Mouse (Mus musculus) hindbrain, embryonic 11.5 days (tissue): Measurements from ENCODE around the gene Gm10408. TPM values are rescaled to one million over a fixed set of nuclear protein-coding genes. Genes with fewer than 3 reads are reported as not detected.
"Not testable (repeated sequence)": the region's sequence is repeated elsewhere in the genome, so short reads cannot be mapped to it uniquely, and the experiment has no call there.

Source experiments
- ATAC-seq: fragments of 200-750 bp; cut with Nextera tagmentation; 2 replicates; pipeline ENCODE4 v1.8.0; 2017; ENCODE audit warnings: mild to moderate bottlenecking, moderate TSS enrichment, moderate library complexity; ENCODE audit not compliant: low FRiP score
- DNase-seq: peaks from one replicate; pipeline ENCODE4 v3.0.0-alpha.2; 2015; ENCODE audit warnings: low spot score
- H3K27ac ChIP-seq: fragments of 300-500 bp; sonication (generic); 2 replicates; pipeline ENCODE4 v1.5.1; 2014; ENCODE audit warnings: mild to moderate bottlenecking, low read depth, low read length
- H3K27me3 ChIP-seq: fragments of 300-500 bp; sonication (generic); 2 replicates; pipeline ENCODE4 v1.6.1; 2014; ENCODE audit warnings: mild to moderate bottlenecking, low read length, moderate library complexity, mixed read lengths; ENCODE audit not compliant: control insufficient read depth, insufficient read depth
- H3K36me3 ChIP-seq: fragments of 300-500 bp; sonication (generic); 2 replicates; pipeline ENCODE4 v1.6.1; 2014; ENCODE audit warnings: mild to moderate bottlenecking, low read length, moderate library complexity, mixed read lengths; ENCODE audit not compliant: control insufficient read depth, insufficient read depth
- H3K4me1 ChIP-seq: fragments of 300-500 bp; sonication (generic); replicated peaks from 2 replicates; pipeline ENCODE4 v1.6.1; 2014; ENCODE audit warnings: low read length, mixed read lengths; ENCODE audit not compliant: control insufficient read depth, insufficient read depth
- H3K4me2 ChIP-seq: fragments of 300-500 bp; sonication (generic); replicated peaks from 2 replicates; pipeline ENCODE4 v1.6.1; 2014; ENCODE audit warnings: mild to moderate bottlenecking, low read depth, low read length
- H3K4me3 ChIP-seq: fragments of 300-500 bp; sonication (generic); 2 replicates; pipeline ENCODE4 v1.5.1; 2014; ENCODE audit warnings: low read depth, low read length
- H3K9ac ChIP-seq: fragments of 300-500 bp; sonication (generic); 2 replicates; pipeline ENCODE4 v1.6.1; 2014; ENCODE audit warnings: low read depth, low read length
- H3K9me3 ChIP-seq: fragments of 300-500 bp; sonication (generic); 2 replicates; pipeline ENCODE4 v1.6.1; 2016; ENCODE audit warnings: low read length; ENCODE audit not compliant: control insufficient read depth
- WGBS: fragments of 180-500 bp; shearing (Covaris S2); extraction: QIAGEN DNeasy Blood & Tissue Kit; methylation state at CpG from one replicate; pipeline ENCODE4 v1.1.7; 2014; 5-methylcytosine and 5-hydroxymethylcytosine counted together
- polyA plus RNA-seq: library from polyadenylated mRNA; unstranded; fragments of >200 nt; fragmentation: Nextera tagmentation; extraction: Ambion mirVana; gene quantifications from 2 replicates; pipeline ENCODE4 v1.2.1, GENCODE M21; 2014

Gene Gm10408
- polyA plus RNA-seq: not detected in 2 replicates

DNA sequence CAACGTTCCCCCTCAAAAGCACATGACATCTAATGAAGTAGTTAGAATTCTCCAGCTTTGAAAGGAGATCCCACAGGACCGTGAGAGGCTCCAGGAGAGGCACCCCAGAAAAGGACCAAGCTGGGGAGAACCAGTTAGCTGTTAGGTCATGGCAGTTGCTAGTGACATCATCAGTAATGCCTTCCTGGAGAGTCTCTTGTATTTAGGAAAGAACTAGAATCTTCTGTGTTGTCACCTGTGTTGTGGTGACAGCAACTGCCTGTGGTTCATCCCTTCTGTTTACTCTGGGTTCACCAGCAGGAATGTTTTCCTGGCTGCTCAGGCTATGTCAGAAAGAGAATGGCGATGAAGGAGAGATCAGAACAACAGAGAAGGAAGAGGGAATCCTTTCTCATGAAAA, at the start of gene Gm10408:
Gene Gm10408, plus strand, starts transcription at position 301 of the 400 bp plus-strand sequence.
- no CpG with 5 or more reads among the region's 3 CpGs for WGBS
- not testable (repeated sequence) for H3K27me3 ChIP-seq, H3K4me2 ChIP-seq, H3K36me3 ChIP-seq, H3K9ac ChIP-seq, ATAC-seq, DNase-seq, H3K4me3 ChIP-seq, H3K9me3 ChIP-seq, H3K27ac ChIP-seq, H3K4me1 ChIP-seq

DNA sequence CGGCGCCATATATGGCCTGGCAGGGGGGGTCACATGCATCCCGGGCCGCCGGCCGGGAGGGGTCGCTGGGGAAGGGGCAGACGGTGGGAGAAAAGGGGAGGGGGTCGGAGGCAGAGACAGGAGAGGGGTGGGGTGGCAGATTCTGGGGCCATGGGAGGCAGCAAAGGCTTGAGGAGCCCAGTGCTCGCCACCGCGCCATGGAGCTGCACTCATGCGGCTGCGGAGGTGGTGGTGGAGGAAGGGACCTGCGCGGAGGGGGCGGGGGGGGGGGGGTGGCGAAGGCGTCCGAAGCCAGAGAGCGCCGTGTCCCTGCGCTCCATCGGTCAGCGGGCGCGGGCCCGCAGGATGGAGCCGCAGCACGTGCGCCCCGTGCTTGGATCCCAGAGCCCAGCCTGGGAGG, 36.9 kb upstream of the Gm10408 start, which contains the start of gene Gm10409:
Gene Gm10409, plus strand, starts transcription at position 301 of the 400 bp plus-strand sequence.
- not testable (repeated sequence) for H3K27me3 ChIP-seq, H3K4me2 ChIP-seq, H3K27ac ChIP-seq, H3K4me3 ChIP-seq, H3K9me3 ChIP-seq, DNase-seq, H3K36me3 ChIP-seq, H3K4me1 ChIP-seq, H3K9ac ChIP-seq, ATAC-seq
- WGBS: no CpG with 5 or more reads among the region's 32 CpGs

DNA sequence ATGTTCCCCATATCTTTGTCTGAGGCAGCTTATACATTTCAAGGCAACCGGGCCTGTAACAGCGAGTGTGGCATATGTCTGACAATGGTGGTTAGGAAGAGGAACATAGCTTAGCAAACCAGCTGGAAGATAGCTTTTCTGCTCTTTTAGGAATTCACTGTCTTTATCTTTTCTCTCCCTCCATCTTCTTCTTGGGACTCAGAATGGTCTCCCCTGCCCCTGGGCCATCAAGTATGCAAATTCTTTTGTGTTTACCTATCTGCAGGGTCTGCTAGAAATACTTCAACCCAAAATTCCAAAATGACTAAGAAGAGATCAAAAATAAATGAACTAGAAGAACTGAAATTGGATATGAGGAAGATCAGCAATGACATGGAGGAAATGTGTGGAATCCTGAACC, 21.4 kb upstream of the Gm10408 start, which contains the start of gene Gm3005:
Gene Gm3005, plus strand, starts transcription at position 301 of the 400 bp plus-strand sequence.
- not testable (repeated sequence) for H3K4me3 ChIP-seq, DNase-seq, H3K36me3 ChIP-seq, H3K27me3 ChIP-seq, H3K9me3 ChIP-seq, H3K9ac ChIP-seq, H3K4me1 ChIP-seq, ATAC-seq, H3K27ac ChIP-seq, H3K4me2 ChIP-seq
- WGBS: no CpG with 5 or more reads among the region's 2 CpGs

Other genes starting within 250 kb of the Gm10408 start
- 7.7 and 11.1 TPM in 2 replicates for gene D830030K20Rik, start 240.9 kb upstream of the Gm10408 start, polyA plus RNA-seq
- gene Gm2956, start 116.8 kb upstream of the Gm10408 start, polyA plus RNA-seq: not detected in 2 replicates
- not detected in 2 replicates for gene Gm10413, start 54.3 kb upstream of the Gm10408 start, polyA plus RNA-seq
- 2.7 TPM in 2 replicates for gene Gm10409, start 36.8 kb upstream of the Gm10408 start, polyA plus RNA-seq
- 1.7 and 3.0 TPM in 2 replicates for gene Gm3005, start 21.3 kb upstream of the Gm10408 start, polyA plus RNA-seq
- not detected in 2 replicates for gene Gm3012, start 185.1 kb downstream of the Gm10408 start, polyA plus RNA-seq
- gene Gm3020, start 202.7 kb downstream of the Gm10408 start, polyA plus RNA-seq: 2.7 TPM in 2 replicates
- not detected in 2 replicates for gene Gm3043, start 239.4 kb downstream of the Gm10408 start, polyA plus RNA-seq